Mouse (Mus musculus) thymus, adult 2 months (tissue): ENCODE data around the gene Eri3. TPM values are rescaled to one million over a fixed set of nuclear protein-coding genes. Genes with fewer than 3 reads are reported as not detected.

ENCODE experiments used
- DNase-seq: peaks from one replicate; pipeline ENCODE4 v3.0.0; 2021
- H3K27ac ChIP-seq: fragments of 200-500 bp; 2 replicates; pipeline ENCODE4 v1.5.1; 2012; ENCODE audit warnings: low read length, control low read depth; ENCODE audit not compliant: control insufficient read depth, insufficient read depth
- H3K27me3 ChIP-seq: fragments of 200-500 bp; 2 replicates; pipeline ENCODE4 v1.6.1; 2012; ENCODE audit warnings: mild to moderate bottlenecking, low read length, moderate library complexity, mixed read lengths; ENCODE audit not compliant: control insufficient read depth, insufficient read depth
- H3K36me3 ChIP-seq: fragments of 200-500 bp; 2 replicates; pipeline ENCODE4 v1.6.1; 2012; ENCODE audit warnings: mild to moderate bottlenecking, low read length, moderate library complexity; ENCODE audit not compliant: control insufficient read depth, insufficient read depth
- H3K4me1 ChIP-seq: fragments of 200-500 bp; replicated peaks from 2 replicates; pipeline ENCODE4 v1.6.1; 2012; ENCODE audit warnings: low read length; ENCODE audit not compliant: control insufficient read depth, insufficient read depth
- H3K4me3 ChIP-seq: fragments of 200-500 bp; 2 replicates; pipeline ENCODE4 v1.5.1; 2012; ENCODE audit warnings: mild to moderate bottlenecking, low read length, control low read depth, moderate library complexity; ENCODE audit not compliant: control insufficient read depth, insufficient read depth
- CTCF ChIP-seq: fragments of 200-500 bp; IDR thresholded peaks from 2 replicates; pipeline ENCODE4 v1.5.1; 2012; ENCODE audit warnings: mild to moderate bottlenecking, control low read depth, low read length, moderate library complexity, borderline replicate concordance; ENCODE audit not compliant: control insufficient read depth, poor library complexity, insufficient read depth; ENCODE audit errors: extremely low read depth
- POLR2A ChIP-seq: fragments of 200-500 bp; IDR thresholded peaks from 2 replicates; pipeline ENCODE4 v1.6.1; 2012; ENCODE audit warnings: mild to moderate bottlenecking, low read length, control low read depth, moderate library complexity; ENCODE audit not compliant: control insufficient read depth, poor library complexity, insufficient read depth; ENCODE audit errors: extremely low read depth
- WGBS: fragments of 180-500 bp; shearing (Covaris S2); methylation state at CpG from one replicate; pipeline ENCODE4 v1.1.7; 2018; 5-methylcytosine and 5-hydroxymethylcytosine counted together
- polyA plus RNA-seq: library from polyadenylated mRNA; depleted of rRNA; stranded (reverse); fragments of >200 nt; gene quantifications from 2 replicates; pipeline ENCODE4 v1.2.3, GENCODE M21; 2012

Eri3 gene
- polyA plus RNA-seq, 1 experiment: 89.9 TPM

- Histone ChIP-seq H3K4me3 (no peak overlapping the region), H3K36me3 (no peaks in the 10 kb centered on the region), H3K27me3 (no peaks in the 10 kb centered on the region), H3K4me1 (no peaks in the 10 kb centered on the region), H3K27ac (no peak overlapping the region)
- no peak for TF ChIP-seq POLR2A
- TF ChIP-seq CTCF: no peak
- no peak for DNase-seq
- 98% methylated on average over 5 of the region's 5 CpGs for WGBS
Measured at GRCm38 (mm10) chr4:117660001-117660400, 109.8 kb downstream of the Eri3 start.

- 97% methylated on average over 10 of the region's 10 CpGs for WGBS
Measured at GRCm38 (mm10) chr4:117664411-117665137, 114.4 kb downstream of the Eri3 start.

GRCm38 (mm10) chr4:117665531-117665930, 115.4 kb downstream of the Eri3 start:
- Histone ChIP-seq H3K4me3 (no peak overlapping the region), H3K27ac (no peak overlapping the region), H3K27me3 (no peaks in the 10 kb centered on the region), H3K36me3 (no peaks in the 10 kb centered on the region), H3K4me1 (no peaks in the 10 kb centered on the region)
- TF ChIP-seq CTCF (no peak), POLR2A (no peak)
- 95% methylated on average over 7 of the region's 7 CpGs for WGBS
- no peak for DNase-seq

More at GRCm38 (mm10) chr4:117664411-117665137, 114.4 kb downstream of the Eri3 start:
- no peak overlapping the region for H3K27ac ChIP-seq
- H3K4me1 ChIP-seq: no peaks in the 10 kb centered on the region
- no peaks in the 10 kb centered on the region for H3K36me3 ChIP-seq
- TF ChIP-seq POLR2A: no peak
- no peak for TF ChIP-seq CTCF
- no peaks in the 10 kb centered on the region for H3K27me3 ChIP-seq
- no peak overlapping the region for H3K4me3 ChIP-seq
- no peak for DNase-seq

- H3K27ac ChIP-seq: no peak overlapping the region
- no peak overlapping the region for H3K4me3 ChIP-seq
- H3K4me1 ChIP-seq: no peaks in the 10 kb centered on the region
- TF ChIP-seq CTCF (no peak), POLR2A (no peak)
- DNase-seq: no peak
- H3K36me3 ChIP-seq: no peaks in the 10 kb centered on the region
- 96% methylated on average over 8 of the region's 8 CpGs for WGBS
- H3K27me3 ChIP-seq: no peaks in the 10 kb centered on the region
Measured at GRCm38 (mm10) chr4:117666054-117666453, 115.9 kb downstream of the Eri3 start.

- 95% methylated on average over 7 of the region's 7 CpGs for WGBS
Measured at GRCm38 (mm10) chr4:117669874-117670273, 119.7 kb downstream of the Eri3 start.

GRCm38 (mm10) chr4:117672042-117672441, 121.9 kb downstream of the Eri3 start:
- DNase-seq: no peak
- no peak overlapping the region for H3K27ac ChIP-seq
- peaks cover 22% of the 10 kb centered on the region for H3K36me3 ChIP-seq
- no peaks in the 10 kb centered on the region for H3K4me1 ChIP-seq
- H3K4me3 ChIP-seq: no peak overlapping the region
- TF ChIP-seq CTCF: no peak
- TF ChIP-seq POLR2A: no peak
- no peaks in the 10 kb centered on the region for H3K27me3 ChIP-seq
- 89% methylated on average over 9 of the region's 9 CpGs for WGBS

More at GRCm38 (mm10) chr4:117669874-117670273, 119.7 kb downstream of the Eri3 start:
- peaks cover 8% of the 10 kb centered on the region for H3K36me3 ChIP-seq
- DNase-seq: no peak
- no peaks in the 10 kb centered on the region for H3K27me3 ChIP-seq
- TF ChIP-seq CTCF (no peak), POLR2A (no peak)
- H3K4me1 ChIP-seq: no peaks in the 10 kb centered on the region
- H3K27ac ChIP-seq: no peak overlapping the region
- no peak overlapping the region for H3K4me3 ChIP-seq

- no peak overlapping the region for H3K4me3 ChIP-seq
- TF ChIP-seq CTCF (no peak), POLR2A (no peak)
- DNase-seq: no peak
- H3K27me3 ChIP-seq: no peaks in the 10 kb centered on the region
- H3K36me3 ChIP-seq: peaks cover 23% of the 10 kb centered on the region
- H3K27ac ChIP-seq: no peak overlapping the region
- no peaks in the 10 kb centered on the region for H3K4me1 ChIP-seq
- WGBS: 92% methylated on average over 3 of the region's 3 CpGs
Measured at GRCm38 (mm10) chr4:117673901-117674300, 123.7 kb downstream of the Eri3 start.
